Mouse (Mus musculus): Measurements from ENCODE around the gene Gmpr2. TPM values are rescaled to one million over a fixed set of nuclear protein-coding genes. Genes with fewer than 3 reads are reported as not detected.
A peak's percentile ranks its signal among the peaks of the same experiment; 100 is the strongest.

Gene Gmpr2
- total and polyA plus RNA-seq, 3 experiments = 8.1 to 11.8 (median 9.0) TPM

DNA sequence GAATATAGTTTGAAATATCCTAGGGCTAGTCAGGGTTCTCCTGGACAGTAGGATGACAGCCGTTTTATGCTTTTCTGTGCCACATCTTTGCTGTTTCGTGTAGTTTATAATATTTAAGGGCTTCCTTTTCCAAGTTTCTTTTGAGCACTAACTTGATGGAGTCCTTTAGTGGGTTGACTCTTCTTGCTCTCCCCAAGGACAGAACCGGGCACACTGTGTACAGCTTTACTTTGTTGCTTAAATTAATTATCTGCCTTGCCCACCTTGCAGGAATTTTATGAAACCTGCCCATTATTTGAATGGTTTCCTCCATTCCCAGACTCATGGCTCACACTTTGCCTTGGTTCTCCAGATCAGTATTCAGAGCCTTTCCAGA is 10.4 kb downstream of the Gmpr2 start:
- TF ChIP-seq POLR2A (IDR thresholded peaks at IDR 0.05; ENCODE audit: insufficient read depth, low read depth, low read length) (no peak), EP300 (IDR thresholded peaks at IDR 0.05; ENCODE audit: insufficient read depth, low read depth, low read length) (no peak), CTCF (IDR thresholded peaks at IDR 0.05) (no peak)
- H3K79me2 ChIP-seq (replicated peaks; ENCODE audit: control insufficient read depth, insufficient read depth, low read length) = no peaks in the 10 kb centered on the region
- no peak for DNase-seq
- 6% methylated on average over 3 of the region's 3 CpGs for WGBS
- peak overlapping the region; percentile 50; the same call in 1 of the 2 replicates for H3K9ac ChIP-seq (ENCODE audit: low read depth, low read length)
- intact Hi-C loops (cut with DNase I) = loop anchor here (1.0 to 2.0 kb wide), 2 partner anchors 41 to 62 kb away; partner anchors contain the start of gene Rabggta
- H3K4me1 ChIP-seq (ENCODE audit: control insufficient read depth, insufficient read depth, low read length) = peaks cover 1% of the 10 kb centered on the region; the same call in 1 of the 2 replicates
- H3K27ac ChIP-seq = peak overlapping the region; percentile 85
- H3K27me3 ChIP-seq (ENCODE audit: control insufficient read depth, insufficient read depth, low read length) = no peaks in the 10 kb centered on the region
- H3K36me3 ChIP-seq (ENCODE audit: control insufficient read depth, insufficient read depth, low read length) = no peaks in the 10 kb centered on the region; the same call in 1 of the 2 replicates
- peak overlapping the region; percentile 90 for H3K4me3 ChIP-seq

DNA sequence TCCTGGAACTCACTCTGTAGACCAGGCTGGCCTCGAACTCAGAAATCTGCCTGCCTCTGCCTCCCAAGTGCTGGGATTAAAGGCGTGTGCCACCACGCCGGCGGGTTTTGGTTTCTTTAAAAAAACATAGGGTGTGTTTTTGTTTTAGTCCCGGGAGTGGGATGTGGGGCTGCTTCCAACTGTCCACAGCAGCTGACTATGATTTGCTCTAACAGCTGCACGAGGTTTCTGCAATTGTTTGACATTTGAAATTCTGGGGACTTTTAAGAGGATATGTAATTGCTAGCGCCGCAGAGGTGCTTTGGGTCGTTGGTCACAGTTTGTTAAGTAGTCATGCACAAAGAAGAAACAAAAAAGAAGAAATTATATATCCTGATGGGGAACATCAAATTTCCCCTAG is 17.7 kb downstream of the Gmpr2 start:
- Histone ChIP-seq H3K4me3 (no peak overlapping the region), H3K4me1 (ENCODE audit: control insufficient read depth, insufficient read depth, low read length) (no peaks in the 10 kb centered on the region), H3K27ac (no peak overlapping the region), H3K27me3 (ENCODE audit: control insufficient read depth, insufficient read depth, low read length) (no peaks in the 10 kb centered on the region), H3K79me2 (replicated peaks; ENCODE audit: control insufficient read depth, insufficient read depth, low read length) (no peaks in the 10 kb centered on the region), H3K36me3 (ENCODE audit: control insufficient read depth, insufficient read depth, low read length) (no peaks in the 10 kb centered on the region), H3K9ac (ENCODE audit: low read depth, low read length) (no peak overlapping the region)
- WGBS = 65% methylated on average over 10 of the region's 10 CpGs
- TF ChIP-seq EP300 (IDR thresholded peaks at IDR 0.05; ENCODE audit: insufficient read depth, low read depth, low read length) = no peak
- TF ChIP-seq CTCF (IDR thresholded peaks at IDR 0.05) = no peak
- no peak for TF ChIP-seq POLR2A (IDR thresholded peaks at IDR 0.05; ENCODE audit: insufficient read depth, low read depth, low read length)
- intact Hi-C loops (cut with DNase I) = no loop called here
- no peak for DNase-seq

DNA sequence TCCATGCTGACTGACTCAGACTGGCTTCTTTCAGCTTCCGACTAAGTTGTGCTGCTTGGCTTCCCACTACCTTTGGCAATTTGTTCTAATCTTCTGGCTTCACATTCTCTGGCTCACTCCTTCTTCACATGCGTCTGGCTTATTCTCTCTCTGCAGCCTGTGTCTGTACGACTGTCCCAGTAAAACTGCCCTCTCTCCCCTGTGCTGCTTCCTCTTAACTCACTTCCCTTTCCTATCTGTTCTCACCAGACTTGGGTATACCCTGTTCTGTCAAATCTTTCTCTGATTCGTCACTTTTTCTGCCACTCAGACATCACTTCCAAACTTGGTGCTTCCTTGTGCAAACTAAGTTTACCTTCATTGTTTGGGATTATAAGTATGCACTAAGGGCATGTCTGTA is 25.5 kb downstream of the Gmpr2 start:
- no peak overlapping the region for H3K4me3 ChIP-seq

DNA sequence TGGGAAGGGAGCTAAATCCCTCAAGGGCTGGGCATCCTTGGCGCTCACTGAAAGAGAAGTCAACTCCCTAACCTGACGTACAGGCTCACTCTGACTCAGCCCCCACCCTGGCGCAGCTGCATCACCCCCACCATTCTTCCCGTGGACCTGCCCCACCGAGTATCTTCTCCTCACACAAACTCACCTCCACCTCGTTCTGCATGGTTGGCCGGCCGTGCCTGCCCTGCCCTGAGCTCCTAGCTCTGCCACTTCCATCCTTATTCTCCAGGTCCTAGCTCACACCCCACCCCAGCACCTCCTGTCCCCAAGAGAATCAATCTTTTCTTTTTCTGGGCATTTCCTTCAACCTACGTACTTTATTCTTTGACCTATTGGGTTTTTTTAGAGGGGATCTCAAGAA is 29.4 kb downstream of the Gmpr2 start:
- H3K27me3 ChIP-seq (ENCODE audit: control insufficient read depth, insufficient read depth, low read length) = no peaks in the 10 kb centered on the region
- no peaks in the 10 kb centered on the region for H3K79me2 ChIP-seq (replicated peaks; ENCODE audit: control insufficient read depth, insufficient read depth, low read length)
- WGBS = 64% methylated on average over 9 of the region's 9 CpGs
- TF ChIP-seq POLR2A (IDR thresholded peaks at IDR 0.05; ENCODE audit: insufficient read depth, low read depth, low read length) (no peak), EP300 (IDR thresholded peaks at IDR 0.05; ENCODE audit: insufficient read depth, low read depth, low read length) (no peak), CTCF (IDR thresholded peaks at IDR 0.05) (no peak)
- no peak overlapping the region for H3K9ac ChIP-seq (ENCODE audit: low read depth, low read length)
- no peaks in the 10 kb centered on the region for H3K4me1 ChIP-seq (ENCODE audit: control insufficient read depth, insufficient read depth, low read length)
- no peak for DNase-seq
- no peak overlapping the region for H3K27ac ChIP-seq
- no peaks in the 10 kb centered on the region for H3K36me3 ChIP-seq (ENCODE audit: control insufficient read depth, insufficient read depth, low read length)
- intact Hi-C loops (cut with DNase I) = no loop called here
- H3K4me3 ChIP-seq = no peak overlapping the region

More for the DNA sequence above, 25.5 kb downstream of the Gmpr2 start:
- Histone ChIP-seq H3K9ac (ENCODE audit: low read depth, low read length) (no peak overlapping the region), H3K4me1 (ENCODE audit: control insufficient read depth, insufficient read depth, low read length) (no peaks in the 10 kb centered on the region), H3K27ac (no peak overlapping the region), H3K27me3 (ENCODE audit: control insufficient read depth, insufficient read depth, low read length) (no peaks in the 10 kb centered on the region), H3K36me3 (ENCODE audit: control insufficient read depth, insufficient read depth, low read length) (no peaks in the 10 kb centered on the region), H3K79me2 (replicated peaks; ENCODE audit: control insufficient read depth, insufficient read depth, low read length) (no peaks in the 10 kb centered on the region)
- DNase-seq = no peak
- intact Hi-C loops (cut with DNase I) = no loop called here
- no peak for TF ChIP-seq CTCF (IDR thresholded peaks at IDR 0.05)
- peak; percentile 20; the same call in 1 of the 2 replicates for TF ChIP-seq POLR2A (IDR thresholded peaks at IDR 0.05; ENCODE audit: insufficient read depth, low read depth, low read length)
- no peak for TF ChIP-seq EP300 (IDR thresholded peaks at IDR 0.05; ENCODE audit: insufficient read depth, low read depth, low read length)
- 67% methylated on average over 4 of the region's 4 CpGs for WGBS

DNA sequence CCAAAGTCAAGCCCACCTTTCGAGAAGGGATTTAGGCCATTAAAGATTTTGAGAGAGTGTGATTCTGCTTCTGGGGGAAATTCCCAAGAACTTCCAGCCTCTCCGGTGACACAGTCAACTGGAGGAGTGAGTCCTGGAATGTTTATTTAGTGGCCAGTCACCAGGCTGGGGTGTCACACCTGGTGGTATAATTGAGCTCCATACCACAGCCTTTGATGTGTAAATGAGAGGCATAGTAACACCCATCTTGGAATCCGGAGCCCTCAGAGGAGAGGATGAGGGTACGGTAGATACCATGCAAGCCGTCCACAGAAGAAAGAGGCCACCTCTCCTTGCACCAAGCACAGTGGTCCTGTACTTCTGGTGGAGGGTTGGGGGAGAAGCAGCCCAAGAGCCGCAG is 31.0 kb downstream of the Gmpr2 start:
- Histone ChIP-seq H3K4me3 (no peak overlapping the region), H3K9ac (ENCODE audit: low read depth, low read length) (no peak overlapping the region), H3K79me2 (replicated peaks; ENCODE audit: control insufficient read depth, insufficient read depth, low read length) (no peaks in the 10 kb centered on the region), H3K27ac (no peak overlapping the region), H3K4me1 (ENCODE audit: control insufficient read depth, insufficient read depth, low read length) (no peaks in the 10 kb centered on the region), H3K27me3 (ENCODE audit: control insufficient read depth, insufficient read depth, low read length) (no peaks in the 10 kb centered on the region), H3K36me3 (ENCODE audit: control insufficient read depth, insufficient read depth, low read length) (no peaks in the 10 kb centered on the region)
- intact Hi-C loops (cut with DNase I) = loop anchor here (2.0 kb wide), 1 partner anchor 18 kb away; no protein-coding TSS in a partner anchor
- no peak for DNase-seq
- WGBS = 68% methylated on average over 6 of the region's 6 CpGs
- TF ChIP-seq POLR2A (IDR thresholded peaks at IDR 0.05; ENCODE audit: insufficient read depth, low read depth, low read length) (no peak), EP300 (IDR thresholded peaks at IDR 0.05; ENCODE audit: insufficient read depth, low read depth, low read length) (no peak), CTCF (IDR thresholded peaks at IDR 0.05) (no peak)

DNA sequence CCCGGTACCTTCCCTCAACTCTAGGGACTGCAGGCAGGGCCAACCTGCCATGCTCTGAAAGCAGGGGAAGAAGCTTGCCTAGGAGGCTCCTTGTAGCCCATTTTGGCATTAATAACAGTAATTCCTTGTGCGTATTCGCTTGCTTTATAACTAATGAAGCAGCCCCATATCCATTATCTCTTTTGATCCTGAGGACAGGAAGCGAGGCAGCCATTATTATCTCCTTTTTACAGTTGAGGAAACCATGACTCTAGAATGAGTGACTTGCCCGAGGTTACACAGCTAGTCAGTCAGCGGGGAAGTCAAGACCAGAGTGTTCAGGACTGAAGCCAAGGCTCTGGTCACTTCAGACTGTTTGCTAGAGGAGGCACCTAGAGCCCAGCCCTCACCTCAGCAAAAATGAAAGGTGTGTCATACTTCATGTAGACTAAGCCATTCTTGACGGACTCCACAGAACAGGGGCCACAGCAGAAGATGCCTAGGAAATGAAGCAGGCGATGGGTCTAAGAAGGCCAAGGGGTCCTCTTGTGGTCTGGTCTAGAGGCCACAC is 34.4 kb downstream of the Gmpr2 start:
- Histone ChIP-seq H3K27me3 (ENCODE audit: control insufficient read depth, insufficient read depth, low read length) (no peaks in the 10 kb centered on the region), H3K9ac (ENCODE audit: low read depth, low read length) (no peak overlapping the region), H3K79me2 (replicated peaks; ENCODE audit: control insufficient read depth, insufficient read depth, low read length) (no peaks in the 10 kb centered on the region), H3K36me3 (ENCODE audit: control insufficient read depth, insufficient read depth, low read length) (no peaks in the 10 kb centered on the region), H3K27ac (no peak overlapping the region), H3K4me1 (ENCODE audit: control insufficient read depth, insufficient read depth, low read length) (no peaks in the 10 kb centered on the region), H3K4me3 (no peak overlapping the region)
- 75% methylated on average over 8 of the region's 8 CpGs for WGBS
- intact Hi-C loops (cut with DNase I) = no loop called here
- DNase-seq = no peak
- TF ChIP-seq POLR2A (IDR thresholded peaks at IDR 0.05; ENCODE audit: insufficient read depth, low read depth, low read length) (no peak), EP300 (IDR thresholded peaks at IDR 0.05; ENCODE audit: insufficient read depth, low read depth, low read length) (no peak), CTCF (IDR thresholded peaks at IDR 0.05) (no peak)

Measured in heart, adult 2 months (tissue).